Mouse (Mus musculus) lung, adult 2 months (tissue): ENCODE results near the gene Sh3gl2.

ENCODE experiments used
- CTCF ChIP-seq: fragments of 200-500 bp; IDR thresholded peaks from 2 replicates; pipeline ENCODE4 v1.5.1; 2011; ENCODE audit warnings: mild to moderate bottlenecking, low read length, control low read depth; ENCODE audit not compliant: insufficient read depth
- POLR2A ChIP-seq: fragments of 200-500 bp; IDR thresholded peaks from 2 replicates; pipeline ENCODE4 v1.6.1; 2011; ENCODE audit warnings: low read depth, mild to moderate bottlenecking, control low read depth, low read length, borderline replicate concordance; ENCODE audit errors: extremely low read depth

DNA sequence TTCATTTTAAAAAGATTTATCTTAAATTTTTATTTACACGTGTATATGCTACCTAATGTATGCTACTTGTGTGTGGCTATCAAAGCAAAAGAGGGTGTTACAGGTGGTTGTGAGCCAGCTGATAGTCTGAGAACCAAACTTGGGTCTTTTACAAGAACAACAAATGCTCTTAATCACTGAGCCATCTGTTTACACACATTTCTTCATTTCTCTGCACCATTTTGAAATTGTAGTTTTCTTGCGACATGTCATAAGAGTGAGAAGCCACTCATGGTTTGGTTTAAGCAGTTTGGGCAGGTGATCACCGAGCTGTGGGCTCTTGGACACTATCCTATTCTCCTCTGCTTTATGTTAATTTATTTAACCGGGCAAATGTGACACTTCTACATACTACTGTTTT lies 338.3 kb downstream of the Sh3gl2 start:
- no peak for TF ChIP-seq CTCF
- TF ChIP-seq POLR2A, result no peak
